Mouse (Mus musculus) erythroblast, adult 5-6 weeks (primary cell): Measurements from ENCODE around the gene Scn8a. TPM values are rescaled to one million over a fixed set of nuclear protein-coding genes. Genes with fewer than 3 reads are reported as not detected.

Experiments used
- ATAC-seq: replicated peaks from 2 replicates; pipeline ENCODE4 v1.8.0; 2016; ENCODE audit warnings: moderate number of reproducible peaks, mild to moderate bottlenecking, moderate TSS enrichment, inconsistent platforms; ENCODE audit not compliant: poor library complexity, low FRiP score, severe bottlenecking
- total RNA-seq, 2 experiments: library from RNA; stranded (forward) in 1 of 2; stranded (reverse) in 1 of 2; fragments of 150-400 nt in 1 of 2; fragments of 200-764, 138-1000 nt in 1 of 2; gene quantifications; 2 replicates each; pipeline versions ENCODE4 v1.2.3 to v1.2.4; 2015 to 2017; ENCODE audit warnings: low replicate concordance in 2 of 2

The Scn8a gene
- total RNA-seq, 2 experiments from 2014 or later, result not detected

DNA sequence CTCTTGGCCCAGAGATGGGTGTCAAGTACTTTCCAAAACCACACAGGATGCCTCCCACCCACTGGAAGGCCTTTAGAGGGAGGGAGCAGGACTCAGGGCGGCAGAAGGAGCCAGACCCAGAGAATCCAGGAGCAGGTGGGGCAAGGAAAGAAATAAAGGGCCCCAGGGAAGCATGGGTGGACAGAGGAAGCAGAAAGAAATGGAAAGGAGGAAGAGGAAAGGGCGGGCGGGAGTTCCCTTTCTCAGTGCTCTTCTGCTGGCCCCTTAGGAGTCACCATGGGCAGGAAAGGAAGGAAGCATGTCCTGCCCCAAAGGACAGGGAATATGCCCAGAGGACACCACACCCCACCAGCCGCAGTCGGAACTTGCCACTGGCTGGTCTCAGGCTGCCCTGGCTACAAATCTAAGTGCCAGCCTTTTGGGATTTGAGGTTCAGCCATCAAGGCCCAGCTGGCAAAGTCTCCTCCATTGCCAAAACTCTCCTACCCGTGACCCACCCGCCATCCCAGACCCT is 211.4 kb downstream of the Scn8a start:
- no peak for ATAC-seq

DNA sequence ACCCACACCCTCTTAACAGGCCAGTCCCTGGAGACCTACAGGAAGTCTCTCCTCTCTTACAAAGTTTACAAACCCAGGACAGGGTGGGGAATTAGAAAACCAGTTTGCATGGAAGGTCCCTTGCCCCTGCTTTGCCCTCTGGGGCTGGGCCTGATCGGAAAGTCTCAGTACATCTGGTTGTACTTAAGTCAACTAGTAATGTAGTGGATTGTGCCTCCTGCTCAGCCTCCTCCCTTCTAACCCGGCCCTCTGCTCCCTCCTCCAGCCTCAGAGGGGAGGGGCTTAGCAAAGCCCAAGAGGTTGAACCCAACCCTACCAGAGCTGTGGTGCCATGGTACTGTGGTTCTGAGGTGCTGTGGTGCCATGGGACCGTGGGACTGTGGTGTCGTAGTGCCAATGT is 212.6 kb downstream of the Scn8a start:
- no peak for ATAC-seq

DNA sequence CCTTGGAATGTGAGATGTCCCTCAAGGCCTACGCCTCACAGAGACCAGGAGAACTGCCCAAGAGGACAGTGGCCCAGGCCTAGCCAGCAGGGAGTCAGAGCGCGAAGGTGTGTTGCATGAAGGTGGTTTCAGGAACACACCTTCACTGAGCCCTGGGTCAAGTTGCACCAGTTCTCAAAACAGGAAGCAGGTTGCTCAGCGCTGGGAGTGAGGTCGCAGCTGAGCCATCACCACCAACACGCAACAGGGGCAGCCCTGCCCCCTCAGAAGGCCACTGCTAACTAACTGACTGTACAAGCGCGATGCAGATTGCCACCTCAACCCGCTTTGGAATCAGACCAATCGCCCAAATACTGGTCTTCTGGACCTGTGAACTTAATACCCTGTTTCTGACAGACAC is 214.8 kb downstream of the Scn8a start:
- ATAC-seq, result no peak

DNA sequence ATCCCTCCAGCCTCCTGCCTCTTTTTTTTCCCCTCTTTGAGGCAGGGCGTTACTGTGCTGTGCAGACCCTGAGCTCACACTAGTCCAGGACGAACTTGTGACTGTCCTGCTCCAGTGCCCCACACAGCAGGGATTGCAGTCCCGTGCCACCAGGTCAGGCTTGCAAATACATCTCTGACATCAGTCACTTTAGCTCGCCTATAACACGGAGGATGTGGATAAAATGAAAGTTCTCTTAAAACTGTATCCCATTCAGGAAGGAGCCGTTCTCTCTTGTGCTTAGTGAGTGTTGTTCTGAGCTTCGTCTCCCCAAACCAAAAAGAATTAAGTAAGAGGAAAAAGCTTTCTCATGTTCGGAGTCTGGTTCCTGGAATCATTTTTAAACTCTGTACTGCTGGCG is 216.8 kb downstream of the Scn8a start:
- no peak for ATAC-seq

DNA sequence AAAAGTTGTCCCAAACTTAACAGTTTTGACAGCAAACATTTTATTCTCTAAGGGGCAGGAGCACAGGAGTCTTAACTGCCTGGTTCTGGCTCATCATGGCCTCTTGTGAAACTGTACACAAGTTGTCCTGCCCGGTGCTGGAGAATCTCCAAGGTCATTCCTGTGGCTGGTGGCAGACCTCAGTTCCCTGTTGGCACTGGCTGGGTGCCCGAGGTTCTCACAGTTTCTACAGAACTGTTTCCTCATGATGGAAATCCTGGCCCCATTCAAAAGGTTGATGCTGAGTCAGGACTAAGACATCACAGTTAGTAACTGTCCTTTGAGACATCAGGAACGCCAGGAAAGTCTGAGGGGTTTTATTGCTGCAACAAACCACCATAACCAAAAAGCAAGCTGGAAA is 217.3 kb downstream of the Scn8a start:
- ATAC-seq, result no peak

DNA sequence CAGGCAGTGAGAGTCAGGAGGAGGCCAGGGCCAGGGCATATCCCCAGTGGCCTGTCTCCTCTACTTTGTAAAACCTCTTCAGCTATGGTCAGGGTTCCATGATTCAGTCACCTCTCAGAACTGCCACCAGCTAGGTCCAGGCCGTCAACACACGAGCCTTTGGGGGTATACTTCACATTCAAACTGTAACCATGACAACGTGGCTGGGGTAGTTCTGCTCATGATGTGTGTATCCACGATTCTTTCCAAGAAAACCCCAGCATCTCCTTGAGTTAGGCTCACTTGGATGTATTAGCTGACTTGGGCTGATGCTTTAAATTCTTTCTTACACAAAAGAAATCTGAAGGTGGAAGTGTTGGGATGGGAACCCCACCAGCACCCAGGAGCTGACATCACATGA is 218.6 kb downstream of the Scn8a start:
- ATAC-seq, result no peak

DNA sequence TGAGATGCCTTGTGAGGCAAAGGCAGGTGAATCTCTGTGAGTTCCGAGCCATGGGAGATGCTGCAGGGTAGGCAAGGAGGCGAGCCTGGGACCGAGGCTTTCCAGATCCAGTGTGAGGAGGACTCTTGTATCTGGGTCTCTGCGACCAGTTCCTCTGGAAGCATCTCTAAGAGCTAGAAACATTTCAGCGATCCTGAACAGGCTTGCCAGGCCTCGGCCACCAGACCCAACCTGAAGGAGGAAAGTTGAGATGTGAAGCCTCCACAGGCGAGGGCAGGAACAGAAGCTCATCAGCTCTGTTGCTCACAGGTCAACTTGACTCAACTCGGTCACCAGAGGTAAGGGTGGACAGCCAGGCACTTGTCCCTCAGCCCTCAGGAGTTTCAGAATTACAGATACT is 221.9 kb downstream of the Scn8a start:
- no peak for ATAC-seq

DNA sequence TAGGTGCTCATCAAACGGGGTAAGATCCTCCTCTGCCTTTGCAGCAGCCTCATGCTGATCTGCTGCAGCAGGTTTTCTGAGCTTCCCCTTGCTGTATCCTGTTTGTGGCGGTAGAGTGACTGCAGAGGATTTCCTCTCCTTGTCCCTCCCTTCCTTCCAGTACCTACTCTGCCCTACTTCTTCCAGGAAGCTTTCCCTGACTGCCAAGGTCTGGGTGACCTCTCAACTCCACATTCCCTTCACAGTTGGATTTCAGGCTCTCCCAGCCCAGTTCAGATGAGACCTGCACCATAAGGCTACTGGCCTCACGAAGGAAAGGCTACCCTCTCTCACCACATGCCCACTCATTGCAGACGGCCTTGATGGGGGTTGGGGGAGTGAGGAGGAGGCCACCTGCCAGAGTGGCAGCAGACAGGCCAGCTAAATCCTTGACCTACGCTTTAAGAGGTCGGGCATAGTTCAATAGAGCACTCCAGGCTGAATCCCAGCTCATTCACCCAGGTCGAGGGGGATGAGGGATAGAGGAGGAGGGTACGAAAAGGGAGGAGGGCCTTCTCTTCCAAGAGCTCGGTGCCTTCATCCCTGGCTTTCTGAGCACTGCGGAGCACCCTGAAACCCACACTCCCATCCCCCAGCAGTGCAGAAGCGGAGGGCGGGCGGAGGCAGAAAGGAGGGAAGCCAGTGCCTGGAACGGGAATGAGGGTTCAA is 222.6 kb downstream of the Scn8a start:
- no peak for ATAC-seq

DNA sequence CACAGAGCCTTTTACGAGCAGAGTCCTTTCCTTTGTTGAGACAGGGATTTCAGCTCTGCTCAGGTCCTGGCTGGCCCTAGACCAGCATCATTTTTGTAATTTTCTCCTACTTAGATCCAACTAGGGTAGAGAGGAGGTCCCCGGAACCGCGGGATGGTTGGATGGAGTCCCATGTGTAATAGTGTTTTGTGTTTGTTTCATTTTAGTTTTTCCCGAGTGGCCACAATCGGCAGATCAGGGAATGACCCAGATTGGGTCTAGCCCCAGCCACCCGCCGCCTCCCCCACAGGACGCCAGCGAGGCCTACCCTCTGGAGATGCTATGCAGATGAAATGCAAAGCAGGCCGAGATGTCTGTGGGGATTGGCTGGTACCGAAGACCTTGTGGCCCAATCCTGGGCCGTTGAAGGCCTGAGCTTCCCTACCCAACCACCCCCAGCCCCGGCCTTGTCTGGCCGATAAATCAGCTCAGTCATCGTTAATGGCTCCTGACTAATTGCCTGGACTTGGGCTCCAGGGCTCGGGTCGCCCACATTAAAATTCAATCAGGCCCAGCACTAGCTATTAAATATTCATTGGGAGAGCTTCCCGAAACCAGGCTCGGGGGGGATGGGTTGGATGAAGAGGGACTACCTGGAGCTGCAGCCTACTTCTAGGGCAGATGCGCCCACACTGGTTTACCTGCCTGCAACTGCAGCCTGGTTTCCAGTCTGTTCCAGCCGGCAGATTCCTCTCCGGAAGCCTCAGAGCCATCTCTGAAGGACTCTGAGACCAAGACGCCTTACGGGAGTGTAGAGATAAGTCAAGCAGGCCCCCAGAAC is 223.4 kb downstream of the Scn8a start:
- ATAC-seq, result no peak

DNA sequence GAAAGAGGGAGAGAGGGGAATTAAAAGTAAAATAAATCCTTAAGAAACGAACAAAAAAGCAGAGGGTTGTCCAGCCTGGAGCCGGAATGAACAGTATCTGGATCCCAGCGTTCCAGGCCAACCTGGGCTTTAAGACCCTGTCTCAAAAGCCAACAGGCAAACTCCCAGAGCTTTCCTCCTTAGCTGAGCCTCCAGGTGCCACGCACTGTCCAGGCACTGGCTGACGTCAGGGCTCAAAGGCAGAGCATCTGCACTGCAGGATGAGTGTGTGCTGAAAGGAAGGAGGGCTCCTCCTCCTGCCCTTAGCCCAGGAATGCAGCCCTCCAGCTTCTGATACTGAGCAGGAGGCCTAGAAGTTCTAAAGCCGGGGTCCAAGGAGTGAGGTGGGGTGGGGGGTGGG is 224.3 kb downstream of the Scn8a start:
- no peak for ATAC-seq

DNA sequence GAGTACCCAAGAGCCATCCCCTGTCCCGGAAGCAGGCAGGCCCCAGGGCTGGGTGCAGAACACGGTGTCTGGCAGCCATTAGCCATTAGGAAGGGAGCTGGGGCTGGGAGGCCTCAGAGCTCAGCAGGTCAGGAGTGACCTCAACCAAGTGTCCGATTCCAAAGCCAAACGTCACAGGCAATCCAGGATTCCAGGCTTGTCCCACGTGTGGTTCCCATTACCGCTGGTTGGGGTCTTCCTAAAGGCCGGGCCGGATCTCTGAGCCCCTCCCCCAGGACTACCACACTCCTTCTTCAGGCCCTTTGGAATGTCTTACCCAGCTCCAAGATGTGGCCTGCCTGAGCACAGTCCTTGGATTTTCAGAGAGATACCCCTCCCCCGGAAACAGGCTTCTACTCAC is 225.3 kb downstream of the Scn8a start:
- no peak for ATAC-seq

DNA sequence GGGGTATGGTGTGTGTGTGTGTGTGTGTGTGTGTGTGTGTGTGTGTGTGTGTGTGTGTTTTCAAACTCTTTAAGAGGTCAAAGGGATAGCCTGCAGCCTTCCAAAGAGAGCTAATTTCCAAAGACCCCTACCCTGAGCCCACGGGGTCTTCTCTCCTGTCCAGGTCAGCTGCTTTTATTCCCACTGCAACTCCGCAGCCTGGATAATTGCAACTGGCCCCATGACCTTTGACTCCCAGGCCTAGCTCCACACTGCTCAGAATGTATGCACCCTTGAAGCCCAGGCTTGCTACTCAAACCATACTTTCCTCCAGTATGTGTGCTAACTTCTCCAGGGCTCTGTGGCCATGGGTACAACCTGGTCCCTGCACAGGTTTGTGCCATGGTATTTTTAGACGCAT is 225.7 kb downstream of the Scn8a start:
- no peak for ATAC-seq

Other genes with a start within 250 kb of the Scn8a start
- 3.8 and 4.8 TPM in 2 replicates for gene Smagp, start 232.9 kb upstream of the Scn8a start, total RNA-seq (2015; ENCODE audit: low replicate concordance)
- gene Smagp, start 232.9 kb upstream of the Scn8a start, total RNA-seq (2017; ENCODE audit: low replicate concordance), result 0.84 and 1.0 TPM in 2 replicates
- 30.4 and 56.8 TPM in 2 replicates for gene Bin2, start 200.3 kb upstream of the Scn8a start, total RNA-seq (2015; ENCODE audit: low replicate concordance)
- 32.1 and 37.9 TPM in 2 replicates for gene Bin2, start 200.3 kb upstream of the Scn8a start, total RNA-seq (2017; ENCODE audit: low replicate concordance)
- gene Cela1, start 181.9 kb upstream of the Scn8a start, total RNA-seq (2015; ENCODE audit: low replicate concordance), result 31.3 and 37.1 TPM in 2 replicates
- 12.3 and 20.9 TPM in 2 replicates for gene Cela1, start 181.9 kb upstream of the Scn8a start, total RNA-seq (2017; ENCODE audit: low replicate concordance)
- gene Galnt6, start 140.5 kb upstream of the Scn8a start, total RNA-seq (2015; ENCODE audit: low replicate concordance), result 3.6 and 4.0 TPM in 2 replicates
- gene Galnt6, start 140.5 kb upstream of the Scn8a start, total RNA-seq (2017; ENCODE audit: low replicate concordance), result 4.5 and 4.9 TPM in 2 replicates
- under 0.01 and 1.3 TPM in 2 replicates for gene Slc4a8, start 108.1 kb upstream of the Scn8a start, total RNA-seq (2015; ENCODE audit: low replicate concordance)
- 0.09 and 0.42 TPM in 2 replicates for gene Slc4a8, start 108.1 kb upstream of the Scn8a start, total RNA-seq (2017; ENCODE audit: low replicate concordance)
- not detected in 2 replicates for gene Gm47841, start 177.5 kb downstream of the Scn8a start, total RNA-seq (2015; ENCODE audit: low replicate concordance)
- not detected in 2 replicates for gene Gm47841, start 177.5 kb downstream of the Scn8a start, total RNA-seq (2017; ENCODE audit: low replicate concordance)
- gene Fignl2, start 208.7 kb downstream of the Scn8a start, total RNA-seq (2015; ENCODE audit: low replicate concordance), result not detected in 2 replicates
- not detected in 2 replicates for gene Fignl2, start 208.7 kb downstream of the Scn8a start, total RNA-seq (2017; ENCODE audit: low replicate concordance)
- gene Ankrd33, start 245.9 kb downstream of the Scn8a start, total RNA-seq (2015; ENCODE audit: low replicate concordance), result not detected in 2 replicates
- not detected in 2 replicates for gene Ankrd33, start 245.9 kb downstream of the Scn8a start, total RNA-seq (2017; ENCODE audit: low replicate concordance)